Mouse (Mus musculus): ENCODE measurements around the gene Mlc1. TPM values are rescaled to one million over a fixed set of nuclear protein-coding genes. Genes with fewer than 3 reads are reported as not detected.

Gene Mlc1
- polyA plus RNA-seq, 1 experiment = not detected

DNA sequence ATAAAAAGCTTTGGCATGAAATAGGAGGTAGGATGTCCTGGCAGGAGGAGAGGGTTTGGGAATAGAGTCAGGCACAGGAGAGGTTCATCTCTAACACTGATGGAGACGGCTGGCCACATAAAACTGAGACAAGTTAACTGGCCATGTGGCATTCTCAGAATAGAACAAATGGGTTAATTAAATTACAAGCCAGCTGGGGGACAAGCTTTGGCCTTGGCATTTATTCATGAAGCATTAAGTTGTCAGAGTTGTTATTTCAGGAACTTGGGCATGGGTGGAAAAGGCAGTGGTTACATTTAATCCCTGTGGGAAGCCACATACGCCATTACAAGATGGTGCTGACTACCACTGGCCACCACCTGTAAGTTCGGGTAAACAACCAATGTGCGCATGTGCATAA, 27.6 kb downstream of the Mlc1 start:
- Histone ChIP-seq H3K4me1 (ENCODE audit: control insufficient read depth, insufficient read depth, low read length) (peaks cover 10% of the 10 kb centered on the region), H3K27ac (ENCODE audit: insufficient read depth, low read depth, low read length) (no peak overlapping the region), H3K4me3 (ENCODE audit: insufficient read depth, low read depth, low read length) (no peak overlapping the region)
- TF ChIP-seq CTCF (IDR thresholded peaks at IDR 0.05; ENCODE audit: insufficient read depth, low read depth, low read length) (no peak), POLR2A (IDR thresholded peaks at IDR 0.05; ENCODE audit: insufficient read depth, low read depth, low read length) (no peak)
- WGBS = 79% methylated on average over 4 of the region's 4 CpGs

DNA sequence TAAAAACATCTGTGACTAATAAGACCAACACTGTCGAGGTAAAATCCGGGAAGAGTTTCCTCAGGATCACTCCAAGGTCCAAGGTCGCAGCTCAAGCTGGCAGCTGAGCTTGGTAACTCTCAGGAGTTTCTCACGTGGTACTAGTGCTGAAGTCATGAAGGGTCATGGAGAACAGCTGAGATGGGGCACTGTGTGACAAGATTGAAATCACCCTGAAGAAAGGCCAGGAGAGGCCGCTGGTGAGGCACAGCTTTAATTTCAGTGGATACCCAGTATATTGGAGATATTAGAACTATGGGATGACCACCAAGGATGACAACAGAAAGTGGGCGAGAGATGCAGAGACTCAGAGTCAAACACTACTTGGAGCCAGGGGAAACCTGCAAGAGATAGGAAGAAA, 32.0 kb downstream of the Mlc1 start:
- H3K27ac ChIP-seq (ENCODE audit: insufficient read depth, low read depth, low read length) = no peak overlapping the region
- peaks cover 3% of the 10 kb centered on the region; the same call in 1 of the 2 replicates for H3K4me1 ChIP-seq (ENCODE audit: control insufficient read depth, insufficient read depth, low read length)
- H3K4me3 ChIP-seq (ENCODE audit: insufficient read depth, low read depth, low read length) = no peak overlapping the region
- TF ChIP-seq CTCF (IDR thresholded peaks at IDR 0.05; ENCODE audit: insufficient read depth, low read depth, low read length) (no peak), POLR2A (IDR thresholded peaks at IDR 0.05; ENCODE audit: insufficient read depth, low read depth, low read length) (no peak)
- 70% methylated on average over 6 of the region's 6 CpGs for WGBS

DNA sequence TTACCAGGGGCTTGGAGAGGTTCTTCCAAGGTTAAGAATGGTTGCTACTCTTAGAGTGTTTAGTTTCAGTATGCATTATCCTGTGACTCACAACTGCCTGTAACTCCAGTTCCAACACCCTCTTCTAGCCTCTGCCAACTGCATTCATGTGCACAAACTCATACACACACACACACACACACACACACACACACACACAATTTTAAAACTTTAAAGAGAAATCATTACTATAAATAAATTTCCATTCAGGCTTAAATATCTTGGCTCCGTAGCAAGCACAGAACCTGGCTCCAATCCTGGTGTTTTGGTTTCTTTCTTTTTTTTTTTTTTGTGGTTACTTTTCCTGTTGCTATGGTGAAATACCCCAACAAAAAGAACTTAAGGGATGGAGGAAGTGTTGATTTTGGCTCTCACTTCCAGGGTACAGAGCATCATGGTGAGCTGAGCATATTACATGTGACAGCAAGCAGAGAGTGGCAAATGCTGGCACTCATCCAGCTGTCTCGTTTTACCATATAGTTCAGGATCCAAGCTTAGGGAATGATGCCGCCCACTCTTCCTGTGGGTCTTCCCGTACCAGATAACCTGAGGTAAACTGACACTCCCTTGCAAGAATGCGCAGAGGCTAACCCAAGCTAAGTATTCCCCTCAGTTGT, 34.8 kb downstream of the Mlc1 start:
- WGBS = 57% methylated on average over 5 of the region's 5 CpGs
- Histone ChIP-seq H3K4me1 (ENCODE audit: control insufficient read depth, insufficient read depth, low read length) (peaks cover 3% of the 10 kb centered on the region; the same call in 1 of the 2 replicates), H3K27ac (ENCODE audit: insufficient read depth, low read depth, low read length) (no peak overlapping the region), H3K4me3 (ENCODE audit: insufficient read depth, low read depth, low read length) (no peak overlapping the region)
- no peak for TF ChIP-seq CTCF (IDR thresholded peaks at IDR 0.05; ENCODE audit: insufficient read depth, low read depth, low read length)
- no peak for TF ChIP-seq POLR2A (IDR thresholded peaks at IDR 0.05; ENCODE audit: insufficient read depth, low read depth, low read length)

DNA sequence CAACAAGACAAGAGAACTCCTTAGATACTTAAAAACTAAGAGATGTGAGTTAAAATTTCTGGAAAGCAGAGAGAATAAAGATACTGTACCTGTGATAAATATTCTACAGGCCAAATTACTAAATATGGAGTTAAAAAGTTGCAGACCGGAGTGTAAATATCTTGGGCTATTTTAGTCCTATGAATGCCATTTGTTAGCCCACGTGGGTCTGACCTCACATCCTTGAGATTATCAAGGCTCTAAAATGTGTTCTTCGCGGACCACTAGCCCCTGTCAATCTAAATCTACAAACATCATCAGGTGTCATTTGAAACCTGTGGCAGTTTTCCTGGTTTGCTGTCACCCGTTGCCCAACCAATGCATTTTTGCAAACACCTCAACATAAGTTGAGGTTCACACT, 36.0 kb downstream of the Mlc1 start:
- H3K27ac ChIP-seq (ENCODE audit: insufficient read depth, low read depth, low read length) = no peak overlapping the region
- 84% methylated on average over 5 of the region's 5 CpGs for WGBS

DNA sequence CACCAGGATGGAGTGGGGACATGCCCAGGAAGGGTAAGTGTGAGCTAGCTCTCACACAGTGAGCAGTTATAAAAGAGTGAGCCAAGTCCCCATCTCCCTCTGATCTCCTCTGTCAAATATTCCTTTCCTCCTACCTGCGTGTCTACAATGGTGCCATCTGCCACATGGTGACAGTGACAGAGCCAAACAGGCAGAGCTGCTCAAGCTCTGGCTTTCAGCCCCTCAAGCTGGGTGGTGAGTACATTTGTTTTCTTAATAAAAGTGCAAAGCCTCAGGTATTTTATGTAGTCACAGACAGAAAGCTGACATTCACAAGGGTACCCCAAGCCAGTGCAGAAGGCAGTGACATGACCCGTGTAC, 41.5 kb downstream of the Mlc1 start:
- Histone ChIP-seq H3K4me3 (ENCODE audit: insufficient read depth, low read depth, low read length) (no peak overlapping the region), H3K27ac (ENCODE audit: insufficient read depth, low read depth, low read length) (0 out of 2 replicates have a peak overlapping the region, but pooled peaks have one; percentile 2), H3K4me1 (ENCODE audit: control insufficient read depth, insufficient read depth, low read length) (peaks cover 9% of the 10 kb centered on the region; the same call in 1 of the 2 replicates)
- 82% methylated on average over 2 of the region's 2 CpGs for WGBS
- TF ChIP-seq POLR2A (IDR thresholded peaks at IDR 0.05; ENCODE audit: insufficient read depth, low read depth, low read length) = no peak
- no peak for TF ChIP-seq CTCF (IDR thresholded peaks at IDR 0.05; ENCODE audit: insufficient read depth, low read depth, low read length)

More for the DNA sequence above, 36.0 kb downstream of the Mlc1 start:
- peaks cover 3% of the 10 kb centered on the region; the same call in 1 of the 2 replicates for H3K4me1 ChIP-seq (ENCODE audit: control insufficient read depth, insufficient read depth, low read length)
- H3K4me3 ChIP-seq (ENCODE audit: insufficient read depth, low read depth, low read length) = no peak overlapping the region
- TF ChIP-seq CTCF (IDR thresholded peaks at IDR 0.05; ENCODE audit: insufficient read depth, low read depth, low read length) (no peak), POLR2A (IDR thresholded peaks at IDR 0.05; ENCODE audit: insufficient read depth, low read depth, low read length) (no peak)

DNA sequence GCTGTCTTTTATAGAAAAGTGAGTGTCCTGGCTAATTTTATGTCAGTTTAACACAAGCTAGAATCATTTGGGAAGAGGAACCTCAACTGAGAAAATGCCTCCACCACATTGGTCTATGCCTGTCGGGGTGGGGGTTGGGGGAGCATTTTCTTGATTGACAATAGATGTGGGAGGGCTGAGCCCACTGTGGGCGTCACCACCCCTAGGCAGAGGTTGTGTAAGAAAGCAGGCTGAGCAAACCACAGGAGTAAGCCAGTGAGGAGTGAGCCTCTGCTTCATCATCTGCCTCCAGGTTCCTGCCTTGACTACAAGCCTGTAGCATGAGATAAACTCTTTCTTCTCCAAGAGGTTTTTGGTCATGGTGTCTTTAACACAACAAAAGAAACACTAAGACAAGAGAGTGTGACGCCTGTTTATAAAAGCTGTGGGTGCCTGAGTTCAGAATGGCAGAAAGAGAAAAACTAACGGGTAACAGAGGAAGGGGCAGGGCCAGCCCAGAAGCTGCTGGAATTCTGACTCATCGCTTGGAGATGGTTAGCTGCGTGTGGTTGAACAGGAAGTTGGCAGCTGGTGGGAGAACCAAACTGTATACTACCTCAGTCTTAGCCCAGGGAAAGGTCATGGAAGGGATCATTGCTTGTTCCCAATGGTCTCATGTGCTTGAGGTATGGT, 42.1 kb downstream of the Mlc1 start:
- TF ChIP-seq POLR2A (IDR thresholded peaks at IDR 0.05; ENCODE audit: insufficient read depth, low read depth, low read length) = no peak
- TF ChIP-seq CTCF (IDR thresholded peaks at IDR 0.05; ENCODE audit: insufficient read depth, low read depth, low read length) = no peak
- WGBS = 33% methylated on average over 6 of the region's 6 CpGs
- H3K4me3 ChIP-seq (ENCODE audit: insufficient read depth, low read depth, low read length) = no peak overlapping the region
- peaks cover 9% of the 10 kb centered on the region; the same call in 1 of the 2 replicates for H3K4me1 ChIP-seq (ENCODE audit: control insufficient read depth, insufficient read depth, low read length)
- 0 out of 2 replicates have a peak overlapping the region, but pooled peaks have one; percentile 2 for H3K27ac ChIP-seq (ENCODE audit: insufficient read depth, low read depth, low read length)

DNA sequence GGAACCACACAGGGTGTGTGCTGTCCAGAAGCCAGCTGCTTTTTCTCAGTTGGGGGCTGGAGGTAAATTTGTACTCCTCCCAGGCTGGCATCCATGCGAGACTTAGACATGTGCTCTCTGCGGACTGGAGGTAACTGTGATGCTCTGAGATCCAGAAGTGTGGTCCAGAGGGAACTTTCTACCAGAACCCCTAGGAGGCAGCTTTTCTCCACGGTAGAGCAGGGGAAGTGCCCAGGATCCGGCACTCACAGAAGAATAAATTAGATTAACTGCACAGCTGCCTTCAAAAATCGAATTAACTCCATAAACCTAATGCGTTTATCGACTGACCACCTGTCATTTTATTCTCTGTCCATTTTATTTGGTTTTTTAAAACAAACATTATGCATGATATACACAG, 44.7 kb downstream of the Mlc1 start:
- TF ChIP-seq POLR2A (IDR thresholded peaks at IDR 0.05; ENCODE audit: insufficient read depth, low read depth, low read length) (no peak), CTCF (IDR thresholded peaks at IDR 0.05; ENCODE audit: insufficient read depth, low read depth, low read length) (no peak)
- Histone ChIP-seq H3K4me3 (ENCODE audit: insufficient read depth, low read depth, low read length) (no peak overlapping the region), H3K27ac (ENCODE audit: insufficient read depth, low read depth, low read length) (no peak overlapping the region), H3K4me1 (ENCODE audit: control insufficient read depth, insufficient read depth, low read length) (peaks cover 9% of the 10 kb centered on the region; the same call in 1 of the 2 replicates)
- 29% methylated on average over 7 of the region's 7 CpGs for WGBS

DNA sequence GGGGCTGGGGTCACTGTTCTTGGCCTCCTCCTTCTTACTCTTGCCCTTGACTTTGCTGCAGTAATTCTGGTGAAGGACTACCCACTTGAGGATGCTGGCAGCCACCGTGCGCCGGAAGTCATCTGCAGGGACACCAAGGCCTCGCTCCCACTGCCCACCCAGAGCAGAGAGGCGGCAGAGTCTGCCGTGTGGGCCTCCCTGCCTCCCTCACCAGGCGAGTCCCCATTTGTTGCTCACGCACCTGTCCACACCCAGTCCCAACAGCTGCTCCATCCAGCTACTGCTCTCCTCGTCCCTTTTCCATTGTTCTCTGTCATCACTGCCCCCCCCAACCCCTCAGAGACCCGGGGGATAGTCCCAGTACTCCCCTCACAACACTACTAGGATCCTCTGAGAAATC, 46.1 kb downstream of the Mlc1 start:
- TF ChIP-seq CTCF (IDR thresholded peaks at IDR 0.05; ENCODE audit: insufficient read depth, low read depth, low read length) = no peak
- TF ChIP-seq POLR2A (IDR thresholded peaks at IDR 0.05; ENCODE audit: insufficient read depth, low read depth, low read length) = no peak
- WGBS = 89% methylated on average over 10 of the region's 10 CpGs

DNA sequence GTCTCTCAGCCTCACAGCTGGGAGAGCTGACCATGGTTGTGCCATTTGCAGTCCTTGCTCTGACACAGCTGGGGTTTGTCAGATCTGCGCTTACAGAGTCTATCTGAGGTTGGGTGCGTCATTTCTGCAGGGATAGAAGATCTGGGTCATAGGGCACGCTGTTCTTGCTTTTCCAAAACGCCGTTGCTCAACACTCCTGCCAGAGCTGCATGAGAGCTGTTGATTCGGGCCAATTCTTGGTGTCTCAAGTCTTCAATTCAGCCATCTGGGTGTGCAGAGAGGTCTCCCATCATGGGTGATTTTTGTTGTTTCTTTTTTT, 56.9 kb downstream of the Mlc1 start:
- TF ChIP-seq POLR2A (IDR thresholded peaks at IDR 0.05; ENCODE audit: insufficient read depth, low read depth, low read length) = no peak
- no peak for TF ChIP-seq CTCF (IDR thresholded peaks at IDR 0.05; ENCODE audit: insufficient read depth, low read depth, low read length)
- H3K4me1 ChIP-seq (ENCODE audit: control insufficient read depth, insufficient read depth, low read length) = peaks cover 2% of the 10 kb centered on the region; the same call in 1 of the 2 replicates
- no peak overlapping the region for H3K27ac ChIP-seq (ENCODE audit: insufficient read depth, low read depth, low read length)
- no peak overlapping the region for H3K4me3 ChIP-seq (ENCODE audit: insufficient read depth, low read depth, low read length)
- WGBS = 71% methylated on average over 6 of the region's 6 CpGs

More for the DNA sequence above, 46.1 kb downstream of the Mlc1 start:
- no peak overlapping the region for H3K4me3 ChIP-seq (ENCODE audit: insufficient read depth, low read depth, low read length)
- peaks cover 9% of the 10 kb centered on the region; the same call in 1 of the 2 replicates for H3K4me1 ChIP-seq (ENCODE audit: control insufficient read depth, insufficient read depth, low read length)
- H3K27ac ChIP-seq (ENCODE audit: insufficient read depth, low read depth, low read length) = no peak overlapping the region

Measured in olfactory bulb, adult 2 months (tissue).